Mouse (Mus musculus): ENCODE measurements around the gene Pitx3. TPM values are rescaled to one million over a fixed set of nuclear protein-coding genes. Genes with fewer than 3 reads are reported as not detected.

Pitx3 gene
- polyA plus RNA-seq, 2 experiments = not detected

DNA sequence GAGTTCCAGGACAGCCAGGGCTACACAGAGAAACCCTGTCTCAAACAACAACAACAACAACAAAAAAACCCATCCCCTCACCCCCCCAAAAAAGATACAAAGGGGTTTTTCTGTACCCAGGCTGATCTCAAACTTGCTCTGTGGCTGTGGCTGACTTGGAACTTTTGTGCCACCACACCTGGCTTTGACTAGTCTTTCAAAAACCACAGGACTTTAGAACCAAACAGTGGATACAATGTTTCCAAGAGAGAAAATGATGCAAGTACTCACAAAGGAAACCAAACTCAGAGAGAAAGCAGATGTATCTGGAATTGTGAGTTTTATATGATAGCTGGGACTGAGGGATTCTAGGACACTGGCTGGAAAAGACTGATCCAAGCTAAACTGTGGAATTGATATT, 23.5 kb downstream of the Pitx3 start:
- no peak for TF ChIP-seq EP300 (IDR thresholded peaks at IDR 0.05; ENCODE audit: low read depth)
- Histone ChIP-seq H3K4me1 (replicated peaks; ENCODE audit: control insufficient read depth in 2 of 2, insufficient read depth in 2 of 2, low read length in 1 of 2) (no peaks in the 10 kb centered on the region), H3K4me3 (ENCODE audit: insufficient read depth in 1 of 2, low read depth in 2 of 2, low read length in 2 of 2) (no peak overlapping the region), H3K27me3 (ENCODE audit: control insufficient read depth, insufficient read depth, low read length) (no peaks in the 10 kb centered on the region; the same call in 1 of the 2 replicates), H3K27ac (no peak overlapping the region), H3K4me2 (ENCODE audit: low read depth) (no peak overlapping the region), H3K9me3 (ENCODE audit: control insufficient read depth, low read length) (no peaks in the 10 kb centered on the region), H3K9ac (replicated peaks) (no peak overlapping the region), H3K36me3 (replicated peaks; ENCODE audit: control insufficient read depth, insufficient read depth, low read depth) (no peaks in the 10 kb centered on the region)
- no peak for ATAC-seq (ENCODE audit: insufficient read depth)
- no peak for DNase-seq (ENCODE audit: low read depth in 3 of 3, low spot score in 3 of 3)

DNA sequence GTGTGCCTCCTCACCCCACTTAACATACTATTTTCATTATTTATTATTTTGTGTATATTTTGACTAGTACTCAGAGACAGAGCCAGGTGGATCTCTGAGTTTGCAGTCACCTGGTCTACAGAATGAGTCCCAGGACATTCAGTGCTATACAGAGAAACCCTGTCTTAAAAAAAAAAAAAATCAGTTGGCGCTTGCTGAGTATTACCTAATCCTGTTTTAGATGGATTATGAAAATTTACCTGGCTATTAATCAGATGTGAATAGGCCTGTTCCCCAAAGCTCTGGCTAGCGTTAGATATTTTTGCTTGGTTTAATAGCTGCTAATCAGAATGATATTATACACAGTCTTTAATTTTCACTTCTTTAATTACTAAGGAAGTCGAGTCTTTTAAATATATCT, 24.2 kb downstream of the Pitx3 start:
- peaks cover 0 to 5% of the 10 kb centered on the region in 2 experiments; a peak in 2 of 4 replicates for H3K4me1 ChIP-seq (replicated peaks; ENCODE audit: control insufficient read depth in 2 of 2, insufficient read depth in 2 of 2, low read length in 1 of 2)
- ATAC-seq (ENCODE audit: insufficient read depth) (no peak), DNase-seq (ENCODE audit: low read depth in 3 of 3, low spot score in 3 of 3) (no peak)
- no peaks in the 10 kb centered on the region; the same call in 1 of the 2 replicates for H3K27me3 ChIP-seq (ENCODE audit: control insufficient read depth, insufficient read depth, low read length)
- 63% methylated on average over 3 of the region's 3 CpGs for WGBS (ENCODE audit: insufficient replicate concordance)
- no peak overlapping the region for H3K27ac ChIP-seq
- H3K36me3 ChIP-seq (replicated peaks; ENCODE audit: control insufficient read depth, insufficient read depth, low read depth) = no peaks in the 10 kb centered on the region
- H3K9ac ChIP-seq (replicated peaks) = no peak overlapping the region
- no peak overlapping the region for H3K4me3 ChIP-seq (ENCODE audit: insufficient read depth in 1 of 2, low read depth in 2 of 2, low read length in 2 of 2)
- no peak for TF ChIP-seq CTCF (IDR thresholded peaks at IDR 0.05; ENCODE audit: low read depth)
- TF ChIP-seq EP300 (IDR thresholded peaks at IDR 0.05; ENCODE audit: low read depth) = no peak
- no peaks in the 10 kb centered on the region for H3K9me3 ChIP-seq (ENCODE audit: control insufficient read depth, low read length)
- H3K4me2 ChIP-seq (ENCODE audit: low read depth) = no peak overlapping the region

DNA sequence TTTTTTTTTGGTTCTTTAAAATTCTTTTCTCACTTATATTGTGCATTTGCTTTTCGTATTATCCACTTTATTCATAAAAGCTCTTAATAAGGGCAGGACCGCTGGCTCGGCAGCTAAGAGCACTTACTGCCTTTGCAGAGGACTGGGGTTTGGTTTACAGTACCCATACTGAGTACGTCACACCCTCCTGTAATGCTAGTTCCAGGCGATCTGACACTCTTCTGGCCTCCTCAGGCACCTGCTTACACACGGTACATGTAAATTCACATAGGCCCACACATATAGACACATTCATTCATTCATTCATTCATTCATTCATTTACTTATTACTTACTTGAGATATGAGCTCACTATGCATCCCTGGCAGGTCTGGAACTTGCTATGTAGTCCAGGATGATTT, 27.3 kb downstream of the Pitx3 start:
- Histone ChIP-seq H3K4me3 (ENCODE audit: insufficient read depth in 1 of 2, low read depth in 2 of 2, low read length in 2 of 2) (no peak overlapping the region), H3K9ac (replicated peaks) (no peak overlapping the region), H3K9me3 (ENCODE audit: control insufficient read depth, low read length) (no peaks in the 10 kb centered on the region), H3K36me3 (replicated peaks; ENCODE audit: control insufficient read depth, insufficient read depth, low read depth) (no peaks in the 10 kb centered on the region), H3K4me1 (replicated peaks; ENCODE audit: control insufficient read depth in 2 of 2, insufficient read depth in 2 of 2, low read length in 1 of 2) (peaks cover 0 to 5% of the 10 kb centered on the region in 2 experiments; a peak in 2 of 4 replicates), H3K27ac (no peak overlapping the region), H3K27me3 (ENCODE audit: control insufficient read depth, insufficient read depth, low read length) (no peaks in the 10 kb centered on the region), H3K4me2 (ENCODE audit: low read depth) (no peak overlapping the region)
- 67% methylated on average over 6 of the region's 6 CpGs for WGBS (ENCODE audit: insufficient replicate concordance)
- TF ChIP-seq CTCF (IDR thresholded peaks at IDR 0.05; ENCODE audit: low read depth) (no peak), EP300 (IDR thresholded peaks at IDR 0.05; ENCODE audit: low read depth) (no peak)
- DNase-seq (ENCODE audit: low read depth in 3 of 3, low spot score in 3 of 3) (no peak), ATAC-seq (ENCODE audit: insufficient read depth) (no peak)

DNA sequence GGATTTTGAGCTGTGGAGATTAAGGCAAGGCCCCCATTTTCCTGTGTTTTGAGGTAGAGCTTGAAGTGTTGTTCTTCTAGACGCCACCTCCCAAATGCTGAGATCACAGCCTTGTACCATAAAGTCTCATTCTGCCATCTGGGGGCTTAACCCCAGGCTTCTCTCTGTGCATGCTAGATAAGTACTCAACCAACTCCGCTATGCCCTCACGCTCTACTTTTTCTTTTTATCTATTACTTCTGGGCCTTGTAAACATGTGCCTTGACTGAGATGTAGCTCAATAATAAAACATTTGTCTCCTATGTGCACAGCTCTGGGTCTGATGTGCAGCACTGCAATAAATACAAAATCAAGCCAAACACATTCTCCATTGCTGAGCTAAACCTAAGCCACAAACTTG, 28.7 kb downstream of the Pitx3 start:
- TF ChIP-seq EP300 (IDR thresholded peaks at IDR 0.05; ENCODE audit: low read depth) (peak; percentile 68), CTCF (IDR thresholded peaks at IDR 0.05; ENCODE audit: low read depth) (no peak)
- Histone ChIP-seq H3K4me2 (ENCODE audit: low read depth) (no peak overlapping the region), H3K4me3 (ENCODE audit: insufficient read depth in 1 of 2, low read depth in 2 of 2, low read length in 2 of 2) (no peak overlapping the region), H3K36me3 (replicated peaks; ENCODE audit: control insufficient read depth, insufficient read depth, low read depth) (no peaks in the 10 kb centered on the region), H3K4me1 (replicated peaks; ENCODE audit: control insufficient read depth in 2 of 2, insufficient read depth in 2 of 2, low read length in 1 of 2) (peaks cover 0 to 5% of the 10 kb centered on the region in 2 experiments; a peak in 2 of 4 replicates), H3K27me3 (ENCODE audit: control insufficient read depth, insufficient read depth, low read length) (no peaks in the 10 kb centered on the region), H3K27ac (no peak overlapping the region), H3K9ac (replicated peaks) (no peak overlapping the region), H3K9me3 (ENCODE audit: control insufficient read depth, low read length) (no peaks in the 10 kb centered on the region)
- DNase-seq (ENCODE audit: low read depth in 3 of 3, low spot score in 3 of 3) (peak in 1 of 3 experiments; percentile 37), ATAC-seq (ENCODE audit: insufficient read depth) (peak; percentile 82)
- 15% methylated on average over 3 of the region's 3 CpGs for WGBS (ENCODE audit: insufficient replicate concordance)

DNA sequence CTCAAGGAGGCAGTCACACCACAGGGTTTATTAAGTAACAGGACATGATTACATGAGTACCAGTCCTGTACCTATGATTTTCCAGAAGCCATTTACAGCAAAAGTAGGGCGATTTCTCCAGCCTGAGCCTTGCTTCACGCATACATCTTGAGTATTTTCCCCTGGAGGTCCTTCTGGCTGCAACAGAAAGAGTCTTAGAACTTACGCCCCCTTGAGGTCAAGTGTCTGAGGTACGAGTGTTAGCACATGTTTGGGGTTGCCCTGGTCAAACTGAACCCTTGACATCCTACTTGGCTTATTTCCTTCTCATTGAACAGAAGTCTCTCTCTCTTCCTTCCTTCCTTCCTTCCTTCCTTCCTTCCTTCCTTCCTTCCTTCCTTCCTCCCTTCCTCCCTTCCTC, 33.5 kb downstream of the Pitx3 start:
- no peak overlapping the region for H3K4me2 ChIP-seq (ENCODE audit: low read depth)
- no peak overlapping the region for H3K9ac ChIP-seq (replicated peaks)
- WGBS (ENCODE audit: insufficient replicate concordance) = 48% methylated on average over 4 of the region's 4 CpGs
- H3K27me3 ChIP-seq (ENCODE audit: control insufficient read depth, insufficient read depth, low read length) = no peaks in the 10 kb centered on the region
- TF ChIP-seq EP300 (IDR thresholded peaks at IDR 0.05; ENCODE audit: low read depth) (no peak), CTCF (IDR thresholded peaks at IDR 0.05; ENCODE audit: low read depth) (no peak)
- H3K9me3 ChIP-seq (ENCODE audit: control insufficient read depth, low read length) = no peaks in the 10 kb centered on the region
- no peak for ATAC-seq (ENCODE audit: insufficient read depth)
- DNase-seq (ENCODE audit: low read depth in 3 of 3, low spot score in 3 of 3) = no peak
- H3K4me3 ChIP-seq (ENCODE audit: insufficient read depth in 1 of 2, low read depth in 2 of 2, low read length in 2 of 2) = no peak overlapping the region
- H3K27ac ChIP-seq = no peak overlapping the region
- H3K36me3 ChIP-seq (replicated peaks; ENCODE audit: control insufficient read depth, insufficient read depth, low read depth) = no peaks in the 10 kb centered on the region
- H3K4me1 ChIP-seq (replicated peaks; ENCODE audit: control insufficient read depth in 2 of 2, insufficient read depth in 2 of 2, low read length in 1 of 2) = peaks cover 0 to 5% of the 10 kb centered on the region in 2 experiments; a peak in 2 of 4 replicates
